Mouse (Mus musculus) layer of hippocampus, adult 9-10 months (tissue): ENCODE data around the gene Hoxa9.

Experiments
- DNase-seq: peaks from one replicate; pipeline ENCODE4 v3.0.0; 2022; ENCODE audit warnings: low spot score

Hoxa9 gene

DNA sequence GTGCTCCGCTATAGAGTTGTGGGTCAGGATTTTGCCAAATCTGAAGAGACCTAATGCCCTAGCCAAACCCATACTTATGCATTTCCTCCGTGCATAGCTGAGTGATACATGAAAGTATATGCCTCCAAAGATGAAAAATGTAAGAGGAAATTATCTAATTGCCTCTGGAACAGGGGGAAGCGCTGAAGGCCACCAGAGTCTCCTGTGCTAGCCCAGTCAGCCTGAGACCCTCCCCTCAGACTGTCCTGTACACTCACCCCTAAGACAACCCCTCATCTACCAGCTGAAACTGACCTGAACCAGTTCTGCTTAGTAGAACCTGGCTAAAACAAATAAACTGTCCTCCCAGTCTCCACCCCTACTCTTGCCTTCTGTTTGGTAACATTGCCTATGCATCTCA, 50.2 kb downstream of the Hoxa9 start:
- no peak for DNase-seq

DNA sequence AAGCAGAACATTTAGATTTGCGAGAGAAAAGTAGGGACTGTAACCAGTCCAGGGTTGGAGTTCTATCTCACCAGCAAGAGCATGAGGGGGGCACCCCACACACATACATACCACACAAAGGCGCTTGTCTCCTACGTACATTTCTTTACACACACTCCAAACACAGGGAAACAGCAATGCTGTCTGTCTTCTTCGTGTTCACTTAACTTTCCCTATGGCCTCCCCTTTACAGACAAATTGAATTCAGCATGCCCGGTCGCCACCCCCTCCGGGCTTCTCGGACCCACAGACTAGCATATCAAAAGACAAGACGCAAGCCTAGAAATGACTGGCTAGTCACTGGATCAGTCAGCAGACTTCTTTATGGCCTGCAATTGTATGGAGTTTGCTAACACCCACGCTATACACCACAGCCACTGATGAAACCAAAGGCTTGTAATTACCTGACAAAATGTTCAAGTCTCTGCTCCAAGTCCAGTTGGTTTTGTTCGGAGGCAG, 50.6 kb downstream of the Hoxa9 start:
- DNase-seq: no peak

DNA sequence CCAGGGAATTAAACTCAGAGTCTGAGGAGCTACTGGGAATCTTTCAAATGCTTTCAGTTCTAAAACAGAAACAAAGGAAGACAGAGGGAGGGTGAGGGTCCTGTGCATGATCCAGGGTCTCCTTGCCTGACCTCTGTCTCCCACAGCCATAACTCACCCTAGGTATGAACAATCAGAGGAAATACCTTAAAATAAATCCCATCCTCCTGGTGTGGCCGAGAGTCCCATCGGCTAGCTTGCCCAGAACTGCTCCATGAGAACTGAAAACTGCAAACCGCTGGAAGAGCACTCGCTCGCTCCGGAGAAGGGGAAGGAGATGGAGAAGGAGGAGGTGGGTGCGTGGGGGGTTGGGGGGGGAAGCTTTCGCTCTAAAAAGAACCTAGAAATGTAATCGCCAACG, 51.2 kb downstream of the Hoxa9 start:
- no peak for DNase-seq

DNA sequence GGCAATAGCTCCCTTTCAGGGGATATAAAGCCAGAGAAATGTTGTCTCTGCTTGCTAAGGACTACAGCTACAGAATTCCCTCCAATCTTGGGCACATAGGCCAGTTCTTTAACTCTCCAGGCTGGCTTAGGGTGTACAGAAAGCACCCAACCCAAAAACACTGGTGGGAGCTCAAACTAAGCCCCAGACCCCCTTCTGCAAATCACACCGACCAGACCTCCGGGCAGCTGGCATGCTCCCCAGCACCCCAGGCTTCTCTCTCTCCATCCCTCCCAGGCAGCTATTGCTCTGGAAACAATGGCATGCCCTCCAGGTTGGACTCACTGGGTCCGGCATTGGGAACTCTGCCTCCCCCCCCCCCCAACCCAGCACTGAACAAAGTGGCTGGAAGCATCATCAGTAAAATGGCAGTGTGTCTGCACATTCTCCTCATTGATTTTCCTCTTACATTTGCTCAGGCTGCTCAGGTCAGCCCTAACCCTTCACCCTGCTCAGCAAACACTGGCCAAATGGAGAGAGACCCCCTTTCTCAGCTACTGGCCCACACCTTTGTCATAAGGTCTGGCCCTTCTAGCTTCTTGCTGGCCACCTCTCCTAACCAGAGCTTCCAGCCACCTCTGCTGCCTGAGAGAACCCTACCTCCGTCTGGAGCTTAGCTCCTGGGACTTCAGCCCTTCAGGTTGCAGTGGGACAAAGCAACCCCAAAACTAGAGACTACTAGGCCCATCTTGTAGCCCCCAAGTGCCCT, 51.8 kb downstream of the Hoxa9 start:
- no peak for DNase-seq

DNA sequence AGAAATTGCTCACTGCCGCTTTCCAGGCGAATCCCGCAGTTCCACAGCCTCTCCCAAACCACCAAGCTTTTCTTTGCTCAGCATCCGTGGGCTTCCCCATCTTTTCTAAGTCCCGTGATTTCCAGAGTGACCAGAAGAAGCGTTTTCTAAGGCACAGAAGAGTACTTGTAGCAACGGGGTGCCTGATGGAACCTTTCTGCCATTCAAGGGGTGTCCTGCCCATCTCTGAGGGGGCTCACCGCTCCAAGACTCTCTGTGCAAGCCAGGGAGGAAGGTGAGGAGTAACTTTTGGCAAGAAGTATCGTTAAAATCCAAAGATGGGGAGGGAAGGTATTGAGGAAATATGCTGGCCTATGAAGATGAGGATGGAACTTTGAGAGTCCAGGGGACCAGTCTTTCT, 53.1 kb downstream of the Hoxa9 start:
- no peak for DNase-seq

DNA sequence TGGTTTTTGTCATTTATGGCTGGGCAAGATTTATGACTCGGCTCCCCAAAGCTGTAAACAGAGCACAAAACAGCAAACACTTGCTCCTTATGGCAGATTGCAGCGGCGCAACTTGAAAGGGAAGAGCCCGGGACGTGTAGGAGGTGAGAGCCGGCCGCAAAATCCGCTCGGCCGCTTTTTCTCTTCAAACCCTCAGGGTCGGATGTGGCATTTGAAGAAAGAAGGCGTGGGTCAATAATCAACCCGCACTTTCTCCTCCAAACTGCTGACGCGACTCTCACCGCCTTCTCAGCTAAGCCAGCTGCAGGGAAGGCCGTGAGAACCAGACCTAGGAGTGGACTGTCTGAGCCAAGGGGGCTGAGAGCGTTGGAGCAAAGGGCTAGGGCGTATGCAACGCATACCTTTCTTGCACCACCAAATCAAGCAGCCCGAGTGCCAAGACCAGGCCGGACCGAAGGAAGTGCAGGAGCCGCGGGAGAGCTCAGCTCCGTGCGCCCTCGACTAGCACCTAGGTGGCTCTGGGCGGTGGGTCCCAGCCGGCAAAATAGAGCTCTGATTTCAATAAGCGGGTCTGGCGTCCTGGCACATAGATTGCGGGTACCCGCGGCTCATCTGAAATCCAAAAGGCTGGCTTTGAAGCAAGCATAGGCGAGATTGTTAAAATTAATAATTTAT, 53.7 kb downstream of the Hoxa9 start, which contains the start of gene 5730596B20Rik:
TSS of gene 5730596B20Rik (plus strand) at position 438 of the 675 bp plus-strand sequence.
- DNase-seq: no peak

DNA sequence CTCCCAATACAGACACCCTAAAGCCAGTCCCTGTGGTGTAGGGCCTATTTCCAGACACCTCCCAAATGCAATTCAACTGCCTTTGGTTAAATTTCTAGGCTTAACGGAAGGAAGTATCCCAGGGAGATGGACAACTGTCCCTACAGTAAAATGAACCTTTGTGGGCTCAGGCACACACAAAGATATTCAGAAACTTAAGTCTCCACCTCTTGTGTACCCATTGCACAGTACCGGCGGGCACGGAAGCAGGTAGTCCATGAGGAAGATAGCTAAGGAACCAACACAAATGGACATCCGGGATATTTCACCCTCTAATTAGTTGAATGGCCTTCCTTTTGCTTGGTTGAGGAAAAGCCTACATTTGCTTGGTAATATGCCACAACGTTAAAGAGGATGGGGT, 54.5 kb downstream of the Hoxa9 start:
- DNase-seq: no peak

DNA sequence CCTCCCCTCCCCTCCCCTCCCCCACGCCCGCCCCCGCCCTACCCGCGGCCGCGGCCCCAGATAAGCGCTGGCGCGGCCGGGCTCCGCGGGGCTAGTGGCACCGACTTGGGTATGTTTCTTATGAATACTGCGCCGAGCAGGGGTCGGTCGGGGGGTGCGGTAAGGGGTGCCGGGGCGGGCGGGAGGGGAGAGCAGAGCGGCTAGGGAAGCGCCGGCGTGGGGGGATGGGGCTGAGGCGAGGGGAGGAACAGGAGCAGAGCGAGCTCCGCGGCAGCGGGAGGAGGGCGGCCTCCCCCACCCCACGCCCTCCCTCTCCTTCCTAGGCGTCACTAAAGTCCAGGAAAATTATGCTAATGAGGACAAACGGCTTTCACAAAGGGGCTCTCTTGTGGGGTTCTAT, 55.0 kb downstream of the Hoxa9 start:
- DNase-seq: no peak

DNA sequence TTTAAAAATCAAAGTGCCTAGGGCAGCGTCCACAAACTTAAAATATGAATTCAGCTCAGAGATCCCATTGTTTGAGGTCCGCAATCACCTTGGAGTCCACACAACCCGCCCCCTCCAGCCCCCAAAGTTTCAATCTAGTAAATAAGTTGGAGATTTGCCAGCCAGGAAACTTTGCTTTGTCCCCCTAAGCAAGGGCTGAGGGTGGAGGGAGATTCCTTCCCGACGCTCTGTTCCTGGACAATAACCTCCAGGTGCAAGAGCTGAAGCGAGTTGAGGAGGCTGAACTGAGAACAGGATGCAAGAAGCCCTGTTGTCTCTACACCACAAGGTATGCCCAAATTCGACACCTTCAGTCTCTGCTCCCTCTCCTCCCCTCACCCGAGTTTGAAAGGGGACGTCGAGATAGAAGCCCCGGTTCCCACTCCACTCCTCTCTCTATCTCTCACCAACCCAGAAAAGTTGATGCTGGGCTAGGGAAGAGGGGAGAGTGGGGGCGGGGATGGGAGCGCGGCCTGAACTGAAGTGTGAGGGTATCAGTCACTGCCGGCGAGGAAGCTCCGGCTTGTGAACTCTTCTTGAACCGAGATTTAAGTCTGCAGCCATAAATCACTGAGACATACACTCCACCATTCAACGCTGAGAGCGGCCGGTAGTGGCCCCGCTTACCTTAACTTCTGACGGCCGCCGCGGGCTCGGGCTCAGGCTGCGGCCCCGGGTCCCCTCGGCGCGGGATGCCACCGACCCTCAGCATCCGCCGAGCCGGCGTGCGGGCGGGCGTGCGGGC, 55.7 kb downstream of the Hoxa9 start:
- no peak for DNase-seq

DNA sequence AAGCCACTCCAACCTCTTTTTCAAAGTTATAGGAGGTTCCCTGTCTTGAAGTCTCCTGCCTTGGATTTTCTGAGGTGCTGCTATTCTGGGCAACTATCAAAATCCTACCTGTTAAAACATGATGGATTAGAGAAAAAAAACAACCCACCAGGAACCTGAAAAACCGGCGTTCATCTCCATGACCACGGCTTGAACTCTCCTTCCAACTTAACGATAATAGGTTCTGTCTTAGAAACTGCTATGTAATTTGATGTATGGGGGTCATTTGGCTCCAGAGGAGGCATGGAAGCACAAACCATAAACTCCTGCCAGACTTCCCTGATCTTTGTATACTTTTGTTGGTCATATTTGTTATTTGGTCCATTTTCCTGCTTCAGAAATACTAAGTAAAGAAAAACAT, 57.2 kb downstream of the Hoxa9 start:
- no peak for DNase-seq
